Mouse (Mus musculus): ENCODE measurements around the gene Bmp10.

DNA sequence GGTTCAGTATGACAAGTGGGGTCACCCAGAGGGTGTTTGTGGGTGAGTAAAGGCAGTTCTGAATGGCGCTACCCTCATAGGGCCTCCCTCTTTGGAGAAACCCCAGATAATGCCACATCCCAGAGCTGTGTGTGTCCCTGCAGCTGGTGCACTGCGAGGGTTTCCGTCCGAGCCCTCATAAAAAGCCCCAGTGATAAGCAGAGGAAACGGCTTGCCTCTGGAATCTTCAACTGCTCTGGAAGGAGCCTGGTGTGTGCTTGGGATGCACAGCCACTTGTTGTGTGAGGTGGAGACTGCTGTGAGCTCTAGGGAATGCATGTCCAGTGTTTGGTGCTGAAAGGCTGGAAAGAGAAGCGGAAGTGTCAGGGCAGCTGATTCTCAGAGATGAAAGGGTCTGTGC is 27.3 kb upstream of the Bmp10 start:
- TF ChIP-seq GATA1 (IDR thresholded peaks at IDR 0.05; ENCODE audit: low read length) (no peak), TAL1 (IDR thresholded peaks at IDR 0.05; ENCODE audit: low read length) (no peak)

Data from erythroblast, embryonic 14.5 days (primary cell).